Mouse (Mus musculus) Patski (cell line): ENCODE measurements around the gene Dennd6a. TPM values are rescaled to one million over a fixed set of nuclear protein-coding genes. Genes with fewer than 3 reads are reported as not detected.

Experiments used
- ATAC-seq: fragments of 100-300 bp; one replicate; pipeline ENCODE4 v1.8.0; 2021
- CTCF ChIA-PET: fragments of 350-600 bp; sonication (Branson Sonifier 250); formaldehyde crosslinking; loops from one replicate; lab custom pipeline; 2022; ENCODE audit warnings: inconsistent platforms; lab: Charles Lee
- POLR2A ChIA-PET: fragments of 350-600 bp; sonication (Branson Sonifier 250); formaldehyde crosslinking; loops from one replicate; lab custom pipeline; 2022; ENCODE audit warnings: antibody characterized with exemption, inconsistent platforms; lab: Charles Lee
- DNase-seq: peaks from one replicate; pipeline ENCODE4 v3.0.0-alpha.2; 2011; ENCODE audit warnings: low read depth, low spot score
- H3K27me3 ChIP-seq: fragments of 371-371 bp; one replicate; pipeline ENCODE4 v1.5.1; 2021
- CTCF ChIP-seq: fragments of 100-300 bp; IDR thresholded peaks from one replicate; pipeline ENCODE4 v1.5.1; 2021
- in situ Hi-C: fragments of 300-500 bp; cut with MboI; formaldehyde crosslinking; loops from 3 replicates; pipeline ENCODE4 v1.11.1; 2018; ENCODE audit warnings: low pct_unique_long_range_greater_than_20kb, mixed read lengths
- polyA plus RNA-seq: library from polyadenylated mRNA; unstranded; gene quantifications from one replicate; pipeline ENCODE4 v1.2.3, GENCODE M21; 2021

Gene Dennd6a
- polyA plus RNA-seq, 1 experiment from 2014 or later: 23.6 TPM

- TF ChIP-seq CTCF: no peak
- POLR2A ChIA-PET: interaction anchor here (1.1 kb wide), 1 partner anchor 9 kb away, joined by 5 read pairs; no protein-coding TSS in a partner anchor
- ATAC-seq (no peak), DNase-seq (no peak)
- H3K27me3 ChIP-seq: no peaks in the 10 kb centered on the region
- in situ Hi-C loops: no loop called here
- CTCF ChIA-PET: no interaction called here
Measured at GRCm38 (mm10) chr14:26562247-26562646, 11.4 kb upstream of the Dennd6a start.

GRCm38 (mm10) chr14:26569880-26570279, 3.8 kb upstream of the Dennd6a start:
- POLR2A ChIA-PET: no interaction called here
- CTCF ChIA-PET: no interaction called here
- no peak for ATAC-seq
- TF ChIP-seq CTCF: no peak
- in situ Hi-C loops: no loop called here
- no peaks in the 10 kb centered on the region for H3K27me3 ChIP-seq
- DNase-seq: no peak

GRCm38 (mm10) chr14:26571951-26572675, 1.5 kb upstream of the Dennd6a start:
- POLR2A ChIA-PET: interaction anchor here (0.6 to 1.5 kb wide), 2 partner anchors 9 kb away, joined by 3 to 5 read pairs; no protein-coding TSS in a partner anchor
- ATAC-seq: no peak
- CTCF ChIA-PET: no interaction called here
- in situ Hi-C loops: no loop called here
- no peaks in the 10 kb centered on the region for H3K27me3 ChIP-seq
- TF ChIP-seq CTCF: no peak
- DNase-seq: no peak

GRCm38 (mm10) chr14:26576255-26576780, 2.7 kb downstream of the Dennd6a start:
- in situ Hi-C loops: no loop called here
- peak; percentile 75 for ATAC-seq
- CTCF ChIA-PET: interaction anchor here (0.8 to 1.5 kb wide), 4 partner anchors 9 to 72 kb away, joined by 3 to 4 read pairs (median 4); no protein-coding TSS in a partner anchor
- POLR2A ChIA-PET: interaction anchor here (0.7 kb wide), 1 partner anchor 16 kb away, joined by 3 read pairs; no protein-coding TSS in a partner anchor
- DNase-seq: peak; percentile 54
- no peaks in the 10 kb centered on the region for H3K27me3 ChIP-seq
- TF ChIP-seq CTCF: no peak

- DNase-seq (no peak), ATAC-seq (no peak)
- in situ Hi-C loops: no loop called here
- CTCF ChIA-PET: interaction anchor here (0.8 kb wide), 1 partner anchor 87 kb away, joined by 3 read pairs; no protein-coding TSS in a partner anchor
- no peak for TF ChIP-seq CTCF
- H3K27me3 ChIP-seq: no peaks in the 10 kb centered on the region
- POLR2A ChIA-PET: interaction anchor here (1.5 to 1.7 kb wide), 2 partner anchors 43 to 45 kb away, joined by 5 to 7 read pairs; partner anchors contain the start of gene Slmap
Measured at GRCm38 (mm10) chr14:26578791-26579191, 5.1 kb downstream of the Dennd6a start.

- ATAC-seq: peak; percentile 78
- ChIA-PET CTCF (interaction anchor here (0.8 kb wide), 1 partner anchor 88 kb away, joined by 3 read pairs; no protein-coding TSS in a partner anchor), POLR2A (interaction anchor here (1.1 to 1.7 kb wide), 2 partner anchors 45 to 743 kb away, joined by 3 to 5 read pairs; partner anchors contain the start of gene Slmap)
- in situ Hi-C loops: loop anchor here (5.0 kb wide), 2 partner anchors 47 to 87 kb away; partner anchors contain the start of gene Slmap
- DNase-seq: no peak
- no peak for TF ChIP-seq CTCF
- no peaks in the 10 kb centered on the region for H3K27me3 ChIP-seq
Measured at GRCm38 (mm10) chr14:26579346-26580343, 6.0 kb downstream of the Dennd6a start.

GRCm38 (mm10) chr14:26583645-26584044, 10.0 kb downstream of the Dennd6a start:
- DNase-seq (no peak), ATAC-seq (no peak)
- POLR2A ChIA-PET: no interaction called here
- in situ Hi-C loops: loop anchor here (5.0 kb wide), 2 partner anchors 51 to 91 kb away; partner anchors contain the start of gene Slmap
- no peaks in the 10 kb centered on the region for H3K27me3 ChIP-seq
- CTCF ChIA-PET: no interaction called here
- TF ChIP-seq CTCF: no peak

GRCm38 (mm10) chr14:26587116-26587515, 13.5 kb downstream of the Dennd6a start:
- no peak for TF ChIP-seq CTCF
- no peak for ATAC-seq
- no peak for DNase-seq
- in situ Hi-C loops: no loop called here
- CTCF ChIA-PET: interaction anchor here (0.6 to 1.6 kb wide), 4 partner anchors 8 to 539 kb away, joined by 3 to 4 read pairs (median 4); no protein-coding TSS in a partner anchor
- POLR2A ChIA-PET: interaction anchor here (0.7 kb wide), 1 partner anchor 45 kb away, joined by 3 read pairs; no protein-coding TSS in a partner anchor
- H3K27me3 ChIP-seq: no peaks in the 10 kb centered on the region

- ChIA-PET POLR2A (no interaction called here), CTCF (no interaction called here)
- in situ Hi-C loops: no loop called here
- DNase-seq: no peak
- TF ChIP-seq CTCF: no peak
- no peaks in the 10 kb centered on the region for H3K27me3 ChIP-seq
- no peak for ATAC-seq
Measured at GRCm38 (mm10) chr14:26591353-26591752, 17.7 kb downstream of the Dennd6a start.
